Mouse (Mus musculus) megakaryocyte, adult 5-6 weeks (primary cell): ENCODE data around the gene Gcc1. TPM values are rescaled to one million over a fixed set of nuclear protein-coding genes. Genes with fewer than 3 reads are reported as not detected.
A peak's percentile ranks its signal among the peaks of the same experiment; 100 is the strongest.

Experiments used
- ATAC-seq: 2 replicates; pipeline ENCODE4 v1.8.0; 2016; ENCODE audit warnings: mild to moderate bottlenecking, inconsistent platforms; ENCODE audit not compliant: poor library complexity, severe bottlenecking
- total RNA-seq, 2 experiments: library from RNA; stranded (forward) in 1 of 2; stranded (reverse) in 1 of 2; fragments of 153-499, 151-499 nt in 1 of 2; fragments of 221-1000, 200-1000 nt in 1 of 2; gene quantifications; 2 replicates each; pipeline versions ENCODE4 v1.2.3 to v1.2.4; 2015 to 2017

Gcc1 gene
- total RNA-seq (2015) (4.2 and 4.8 TPM in 2 replicates), total RNA-seq (2017) (14.2 and 19.7 TPM in 2 replicates)

- no peak for ATAC-seq
These were observed at the start of gene Gcc1 for GRCm38 (mm10) chr6:28428290-28428689. TSS of gene Gcc1 (minus strand) at chr6:28428390.

- ATAC-seq = no peak
These were observed 46.6 kb upstream of the Gcc1 start, which contains the start of gene Snd1 for GRCm38 (mm10) chr6:28474839-28475238. TSS of gene Snd1 (plus strand) at chr6:28475139.

GRCm38 (mm10) chr6:28474211-28474610 lies 46.0 kb upstream of the Gcc1 start:
- ATAC-seq = no peak

- no peak for ATAC-seq
These were observed 43.3 kb upstream of the Gcc1 start for GRCm38 (mm10) chr6:28471284-28472035.

GRCm38 (mm10) chr6:28470621-28471020 lies 42.4 kb upstream of the Gcc1 start:
- no peak for ATAC-seq

- no peak for ATAC-seq
These were observed 41.9 kb upstream of the Gcc1 start for GRCm38 (mm10) chr6:28470017-28470602.

- no peak for ATAC-seq
These were observed 36.4 kb upstream of the Gcc1 start for GRCm38 (mm10) chr6:28464630-28465029.

- peak; percentile 88 for ATAC-seq
These were observed 32.3 kb upstream of the Gcc1 start for GRCm38 (mm10) chr6:28460534-28460933.

GRCm38 (mm10) chr6:28459221-28459668 lies 31.1 kb upstream of the Gcc1 start:
- peak; percentile 31; the same call in 1 of the 2 replicates for ATAC-seq

GRCm38 (mm10) chr6:28450977-28451376 lies 22.8 kb upstream of the Gcc1 start:
- ATAC-seq = no peak

GRCm38 (mm10) chr6:28450481-28450880 lies 22.3 kb upstream of the Gcc1 start:
- ATAC-seq = no peak

GRCm38 (mm10) chr6:28449253-28449652 lies 21.1 kb upstream of the Gcc1 start, which contains the start of gene Pax4:
TSS of gene Pax4 (minus strand) at chr6:28449353.
- no peak for ATAC-seq

- no peak for ATAC-seq
These were observed 19.7 kb upstream of the Gcc1 start for GRCm38 (mm10) chr6:28447937-28448336.

- no peak for ATAC-seq
These were observed 3.3 kb upstream of the Gcc1 start for GRCm38 (mm10) chr6:28431538-28431855.

GRCm38 (mm10) chr6:28430795-28431537 lies 2.8 kb upstream of the Gcc1 start:
- ATAC-seq = peak; percentile 73

- ATAC-seq = no peak
These were observed 1.7 kb upstream of the Gcc1 start for GRCm38 (mm10) chr6:28429870-28430269.

GRCm38 (mm10) chr6:28427096-28427839 lies 922 bp downstream of the Gcc1 start, which contains the start of gene Fscn3:
TSS of gene Fscn3 (plus strand) at chr6:28427789.
- ATAC-seq = no peak

- no peak for ATAC-seq
These were observed 3.2 kb downstream of the Gcc1 start for GRCm38 (mm10) chr6:28425019-28425418.

- ATAC-seq = peak; percentile 14; the same call in 1 of the 2 replicates
These were observed 4.2 kb downstream of the Gcc1 start for GRCm38 (mm10) chr6:28423767-28424695.

GRCm38 (mm10) chr6:28423313-28423712 lies 4.9 kb downstream of the Gcc1 start, which contains the start of gene Arf5:
TSS of gene Arf5 (plus strand) at chr6:28423560.
- peak; percentile 53 for ATAC-seq
